Mouse (Mus musculus) embryonic facial prominence, embryonic 15.5 days (tissue): Measurements from ENCODE around the gene Rgcc. TPM values are rescaled to one million over a fixed set of nuclear protein-coding genes. Genes with fewer than 3 reads are reported as not detected.

Source experiments
- ATAC-seq: fragments of 200-750 bp; cut with Nextera tagmentation; 2 replicates; pipeline ENCODE4 v1.8.0; 2017; ENCODE audit warnings: low read depth, moderate TSS enrichment; ENCODE audit not compliant: insufficient number of reproducible peaks, low FRiP score, low TSS enrichment
- H3K27ac ChIP-seq: fragments of 300-500 bp; sonication (generic); replicated peaks from 2 replicates; pipeline ENCODE4 v1.5.1; 2015; ENCODE audit warnings: mild to moderate bottlenecking, inconsistent platforms
- H3K27me3 ChIP-seq: fragments of 300-500 bp; sonication (generic); 2 replicates; pipeline ENCODE4 v1.6.1; 2015; ENCODE audit warnings: inconsistent platforms
- H3K36me3 ChIP-seq: fragments of 300-500 bp; sonication (generic); 2 replicates; pipeline ENCODE4 v1.6.1; 2015; ENCODE audit warnings: mild to moderate bottlenecking, inconsistent platforms
- H3K4me1 ChIP-seq: fragments of 300-500 bp; sonication (generic); 2 replicates; pipeline ENCODE4 v1.6.1; 2015; ENCODE audit warnings: inconsistent platforms
- H3K4me2 ChIP-seq: fragments of 300-500 bp; sonication (generic); replicated peaks from 2 replicates; pipeline ENCODE4 v1.6.1; 2015; ENCODE audit warnings: mild to moderate bottlenecking, inconsistent platforms
- H3K4me3 ChIP-seq: fragments of 300-500 bp; sonication (generic); replicated peaks from 2 replicates; pipeline ENCODE4 v1.5.1; 2015; ENCODE audit warnings: mild to moderate bottlenecking, inconsistent platforms
- H3K9ac ChIP-seq: fragments of 300-500 bp; sonication (generic); 2 replicates; pipeline ENCODE4 v1.6.1; 2015; ENCODE audit warnings: inconsistent platforms
- H3K9me3 ChIP-seq: fragments of 300-500 bp; sonication (generic); replicated peaks from 2 replicates; pipeline ENCODE4 v1.6.1; 2016; ENCODE audit warnings: inconsistent platforms
- WGBS: fragments of 180-500 bp; shearing (Covaris S2); methylation state at CpG from one replicate; pipeline ENCODE4 v1.1.7; 2015; 5-methylcytosine and 5-hydroxymethylcytosine counted together
- polyA plus RNA-seq: library from polyadenylated mRNA; unstranded; fragments of >200 nt; fragmentation: Nextera tagmentation; extraction: Ambion mirVana; gene quantifications from 2 replicates; pipeline ENCODE4 v1.2.1, GENCODE M21; 2015

Gene Rgcc
- polyA plus RNA-seq, 1 experiment from 2014 or later, result 56.0 TPM

DNA sequence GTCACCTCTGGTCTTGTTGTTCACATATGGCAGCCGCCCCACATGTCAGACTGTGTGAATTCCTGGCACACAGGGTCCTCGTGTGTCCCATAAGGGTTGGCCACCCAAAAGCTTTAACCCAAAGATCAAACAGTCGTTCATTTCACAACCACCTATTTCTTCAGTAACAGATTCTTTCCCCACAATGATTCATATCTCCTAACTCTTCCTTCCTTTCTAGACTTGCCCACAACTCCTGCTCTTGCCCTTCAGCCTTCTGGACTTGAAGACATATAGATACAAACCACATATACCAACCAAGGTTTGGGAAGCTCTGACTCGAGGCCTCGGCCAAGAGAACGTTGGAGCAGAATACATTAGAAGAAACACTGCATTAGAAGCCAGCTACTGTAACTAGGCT lies 35.7 kb downstream of the Rgcc start:
- no peaks in the 10 kb centered on the region for H3K4me1 ChIP-seq
- no peaks in the 10 kb centered on the region for H3K36me3 ChIP-seq
- ATAC-seq, result no peak
- H3K4me2 ChIP-seq, result no peak overlapping the region
- WGBS, result 81% methylated on average over 6 of the region's 6 CpGs
- H3K27ac ChIP-seq, result no peak overlapping the region
- no peak overlapping the region for H3K4me3 ChIP-seq
- no peaks in the 10 kb centered on the region for H3K27me3 ChIP-seq
- H3K9ac ChIP-seq, result no peak overlapping the region
- H3K9me3 ChIP-seq, result no peaks in the 10 kb centered on the region

DNA sequence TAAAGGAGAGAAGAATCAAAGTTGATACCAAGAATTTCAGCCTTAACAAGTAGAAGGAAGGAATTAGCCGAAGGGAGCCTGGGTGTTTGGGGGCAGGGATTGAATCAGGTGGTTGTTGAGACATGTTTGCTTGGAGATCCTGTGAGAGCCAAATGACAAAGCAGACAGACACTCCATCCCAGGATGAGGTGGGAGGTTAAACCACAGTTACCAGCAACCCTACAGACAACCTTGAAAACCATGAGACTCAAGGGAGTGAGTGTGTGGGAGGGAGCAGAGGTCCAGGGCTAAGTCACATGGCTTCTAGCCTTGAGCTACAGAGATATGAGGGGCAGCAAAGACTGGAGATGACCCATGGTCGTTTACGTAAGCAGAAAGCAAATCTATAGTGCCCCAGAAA lies 38.1 kb downstream of the Rgcc start:
- no peak overlapping the region for H3K27ac ChIP-seq
- H3K27me3 ChIP-seq, result no peaks in the 10 kb centered on the region
- no peak overlapping the region for H3K4me2 ChIP-seq
- H3K4me1 ChIP-seq, result no peaks in the 10 kb centered on the region
- no peaks in the 10 kb centered on the region for H3K9me3 ChIP-seq
- ATAC-seq, result no peak
- H3K9ac ChIP-seq, result no peak overlapping the region
- H3K4me3 ChIP-seq, result no peak overlapping the region
- WGBS, result 69% methylated on average over 3 of the region's 3 CpGs
- no peaks in the 10 kb centered on the region for H3K36me3 ChIP-seq

DNA sequence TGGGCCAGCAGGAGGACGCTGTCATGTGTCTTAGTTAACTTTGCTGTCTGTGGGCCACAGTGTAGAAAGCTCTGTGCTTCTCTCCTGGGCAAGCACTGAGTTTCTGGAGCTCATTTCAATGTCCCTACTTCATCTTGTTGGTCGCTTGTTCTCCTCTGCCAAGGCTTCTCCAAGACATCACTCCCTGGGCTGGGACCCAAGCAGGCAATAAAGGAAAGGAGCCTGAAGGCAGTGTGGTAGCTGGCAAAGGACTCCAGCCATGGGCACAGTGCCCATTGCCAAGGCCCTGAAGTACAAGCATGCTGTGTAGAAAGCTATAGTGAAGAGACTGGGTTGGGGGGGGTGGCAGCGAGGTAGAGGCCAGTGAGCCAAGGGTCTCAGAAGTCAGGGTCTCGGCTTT lies 38.8 kb downstream of the Rgcc start:
- no peaks in the 10 kb centered on the region for H3K27me3 ChIP-seq
- ATAC-seq, result no peak
- no peak overlapping the region for H3K4me2 ChIP-seq
- 89% methylated on average over 4 of the region's 4 CpGs for WGBS
- H3K9me3 ChIP-seq, result no peaks in the 10 kb centered on the region
- H3K4me1 ChIP-seq, result no peaks in the 10 kb centered on the region
- H3K4me3 ChIP-seq, result no peak overlapping the region
- no peaks in the 10 kb centered on the region for H3K36me3 ChIP-seq
- H3K9ac ChIP-seq, result no peak overlapping the region
- no peak overlapping the region for H3K27ac ChIP-seq

DNA sequence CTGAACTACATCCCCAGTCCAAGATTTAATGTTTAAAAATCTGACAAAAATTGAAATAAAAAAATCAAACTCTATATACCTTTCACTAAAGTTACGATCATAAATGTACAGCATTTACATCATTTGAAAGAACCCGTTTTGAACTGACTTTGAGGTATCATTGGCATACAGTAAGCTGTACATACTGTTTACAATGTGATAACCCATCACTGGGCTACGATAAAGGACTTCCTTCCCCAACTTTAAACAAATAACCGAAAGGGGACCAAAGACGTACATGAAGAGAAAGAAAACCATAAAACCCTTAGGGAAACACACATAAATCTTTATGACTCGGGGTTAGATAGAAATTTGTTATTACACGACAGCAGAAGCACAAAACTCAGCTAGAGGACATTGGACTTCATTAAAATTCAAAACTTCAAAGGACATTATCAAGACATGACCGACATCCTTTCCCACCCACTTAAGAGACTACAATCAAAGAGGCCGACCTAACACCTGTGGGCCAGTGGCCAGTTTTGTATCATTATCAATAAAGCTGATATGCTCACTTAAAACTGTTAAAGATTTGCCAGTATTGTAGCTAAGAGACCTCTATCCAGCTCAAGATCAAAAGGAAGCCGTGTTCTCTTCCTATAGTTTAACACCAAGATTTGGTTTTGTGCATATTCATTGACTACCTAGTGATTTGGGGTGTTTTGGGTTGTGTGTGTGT lies 42.2 kb downstream of the Rgcc start:
- no peak for ATAC-seq
- H3K9me3 ChIP-seq, result no peaks in the 10 kb centered on the region
- no peak overlapping the region for H3K9ac ChIP-seq
- H3K4me2 ChIP-seq, result no peak overlapping the region
- no peaks in the 10 kb centered on the region for H3K36me3 ChIP-seq
- no peaks in the 10 kb centered on the region for H3K4me1 ChIP-seq
- no peaks in the 10 kb centered on the region for H3K27me3 ChIP-seq
- no peak overlapping the region for H3K4me3 ChIP-seq
- H3K27ac ChIP-seq, result no peak overlapping the region
- 84% methylated on average over 10 of the region's 10 CpGs for WGBS

DNA sequence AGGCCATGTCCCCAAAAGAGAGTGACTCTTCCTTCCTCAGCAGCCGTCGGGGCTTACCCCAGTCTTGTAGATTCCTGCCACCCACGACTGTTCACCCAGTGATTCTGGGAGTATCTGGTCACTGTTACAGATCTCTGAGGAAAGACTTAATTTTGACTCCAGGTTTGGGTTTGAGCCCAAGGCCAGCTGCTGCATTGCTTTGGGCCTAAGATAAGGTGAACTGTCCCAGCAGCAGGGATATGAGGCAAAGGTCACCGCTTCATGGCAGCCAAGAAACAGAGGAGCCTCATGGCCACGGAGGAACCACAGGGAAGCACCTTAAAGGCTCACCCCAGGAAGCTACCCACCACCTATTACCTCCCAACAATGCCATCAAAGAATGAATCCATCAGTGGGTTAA lies 44.8 kb downstream of the Rgcc start:
- Histone ChIP-seq H3K9me3 (no peaks in the 10 kb centered on the region), H3K27me3 (no peaks in the 10 kb centered on the region), H3K27ac (no peak overlapping the region), H3K36me3 (no peaks in the 10 kb centered on the region), H3K4me3 (no peak overlapping the region), H3K4me2 (no peak overlapping the region), H3K9ac (no peak overlapping the region), H3K4me1 (no peaks in the 10 kb centered on the region)
- no peak for ATAC-seq
- 88% methylated on average over 5 of the region's 5 CpGs for WGBS

DNA sequence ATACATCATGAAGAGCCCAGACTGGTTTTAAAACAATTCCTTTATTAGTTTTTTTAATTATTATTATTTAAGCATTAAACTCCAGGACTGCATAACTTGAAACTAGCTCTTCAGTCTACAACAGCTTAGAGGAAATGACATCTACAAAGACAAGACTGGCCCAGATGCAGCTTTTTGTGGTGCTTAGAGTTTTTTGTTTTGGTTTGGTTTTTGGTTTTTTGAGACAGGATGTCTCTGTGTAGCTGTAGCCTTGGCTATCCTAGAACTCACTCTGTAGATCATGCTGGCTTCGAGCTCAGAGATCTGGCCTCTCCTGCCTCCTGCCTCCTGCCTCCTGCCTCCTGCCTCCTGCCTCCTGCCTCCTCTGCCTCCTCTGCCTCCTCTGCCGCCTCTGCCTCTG lies 45.7 kb downstream of the Rgcc start:
- Histone ChIP-seq H3K27ac (no peak overlapping the region), H3K9me3 (no peaks in the 10 kb centered on the region), H3K4me3 (no peak overlapping the region), H3K9ac (no peak overlapping the region), H3K4me1 (no peaks in the 10 kb centered on the region), H3K36me3 (no peaks in the 10 kb centered on the region), H3K4me2 (no peak overlapping the region), H3K27me3 (no peaks in the 10 kb centered on the region)
- 89% methylated on average over 2 of the region's 2 CpGs for WGBS
- ATAC-seq, result no peak

DNA sequence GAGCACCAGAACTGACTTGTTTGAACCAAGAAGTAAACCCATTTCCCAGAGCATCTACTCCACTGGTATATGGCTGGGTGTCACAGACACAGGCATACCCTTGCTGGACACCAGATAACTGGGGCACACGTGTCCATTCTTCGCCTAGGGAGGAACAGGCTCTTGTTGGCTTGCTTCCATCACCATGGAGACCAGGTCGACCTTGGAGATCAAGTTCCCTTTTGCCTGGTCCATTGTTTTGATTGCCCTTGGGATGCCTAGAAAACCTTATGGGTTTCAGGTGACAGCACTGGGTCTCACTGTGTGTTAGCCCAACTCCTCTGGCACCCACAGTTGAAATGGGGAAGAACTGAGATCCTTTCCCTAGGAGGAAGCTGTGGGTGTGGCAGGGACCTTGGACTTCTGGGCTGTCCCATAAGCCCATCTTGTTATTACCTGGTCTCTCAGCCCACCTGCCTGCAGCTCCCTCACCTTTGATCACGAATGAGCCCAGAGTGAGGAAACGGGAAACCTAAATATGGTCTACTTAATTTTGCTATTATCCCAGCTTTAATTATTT lies 49.6 kb downstream of the Rgcc start:
- H3K4me2 ChIP-seq, result no peak overlapping the region
- H3K4me3 ChIP-seq, result no peak overlapping the region
- H3K27ac ChIP-seq, result no peak overlapping the region
- no peak for ATAC-seq
- 66% methylated on average over 5 of the region's 5 CpGs for WGBS
- H3K9ac ChIP-seq, result no peak overlapping the region
- no peaks in the 10 kb centered on the region for H3K27me3 ChIP-seq
- no peaks in the 10 kb centered on the region for H3K9me3 ChIP-seq
- peaks cover 5% of the 10 kb centered on the region; the same call in 1 of the 2 replicates for H3K4me1 ChIP-seq
- no peaks in the 10 kb centered on the region for H3K36me3 ChIP-seq

DNA sequence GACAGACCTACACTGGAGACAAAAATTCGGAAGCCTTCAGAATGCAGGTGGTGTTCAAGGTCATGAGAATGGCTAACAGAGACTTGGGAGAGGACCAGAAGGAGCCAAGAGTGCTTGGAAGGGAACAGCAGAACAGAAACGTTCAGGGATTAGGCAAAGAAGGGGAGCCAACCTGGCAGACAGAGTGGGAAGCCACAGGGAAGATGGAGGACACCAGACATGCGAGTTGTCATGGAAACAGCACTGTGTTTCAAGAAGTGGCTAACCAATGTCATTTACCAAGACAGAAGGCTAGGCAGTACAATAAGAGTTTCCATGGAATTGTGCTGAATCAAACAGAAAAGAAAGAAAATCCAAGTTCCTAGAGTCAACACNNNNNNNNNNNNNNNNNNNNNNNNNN lies 56.9 kb downstream of the Rgcc start:
- Histone ChIP-seq H3K9me3 (no peaks in the 10 kb centered on the region), H3K9ac (no peak overlapping the region), H3K4me1 (peaks cover 5% of the 10 kb centered on the region; the same call in 1 of the 2 replicates), H3K4me2 (no peak overlapping the region), H3K27me3 (no peaks in the 10 kb centered on the region), H3K27ac (no peak overlapping the region), H3K4me3 (no peak overlapping the region), H3K36me3 (no peaks in the 10 kb centered on the region)
- ATAC-seq, result no peak
- 61% methylated on average over 3 of the region's 3 CpGs for WGBS

DNA sequence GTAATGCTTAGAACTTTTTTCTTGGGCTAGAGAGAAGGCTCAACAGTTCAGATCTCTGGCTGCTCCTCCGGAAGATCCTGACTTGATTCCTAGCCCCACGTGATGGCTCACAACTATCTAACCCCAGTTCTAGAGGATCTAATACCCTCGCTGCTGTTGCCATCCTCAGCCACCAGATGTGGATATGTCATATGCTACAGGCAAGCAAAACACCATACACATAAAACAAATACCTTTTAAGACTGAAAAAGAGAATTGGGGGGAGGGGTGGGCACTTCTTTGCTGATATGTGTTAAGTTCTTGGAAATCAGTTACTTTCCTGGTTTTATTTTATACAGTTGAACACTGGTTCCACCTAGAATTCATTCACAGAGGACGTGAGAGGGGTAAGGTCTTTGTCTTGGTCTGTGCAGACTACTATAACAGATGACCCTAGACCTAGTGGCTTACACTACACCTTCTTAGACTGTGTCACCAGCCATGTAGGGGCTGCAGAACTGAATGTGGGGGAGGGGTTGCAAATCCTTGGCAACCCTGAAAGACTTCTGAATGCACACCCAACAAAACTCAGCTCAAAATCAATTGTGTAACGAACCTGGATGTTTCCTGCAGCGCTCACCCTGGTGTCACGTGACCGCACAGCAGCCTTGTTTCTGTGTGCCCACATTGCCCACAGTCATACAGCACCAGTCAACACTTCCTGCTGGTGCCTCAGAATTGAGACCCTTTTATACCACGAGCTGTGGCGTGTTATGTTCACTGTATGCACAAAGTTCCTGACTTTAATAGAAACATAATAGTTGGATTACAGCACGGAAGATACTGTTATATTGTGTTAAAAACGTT lies 58.2 kb downstream of the Rgcc start:
- H3K36me3 ChIP-seq, result no peaks in the 10 kb centered on the region
- H3K9ac ChIP-seq, result no peak overlapping the region
- no peak overlapping the region for H3K4me3 ChIP-seq
- no peak overlapping the region for H3K27ac ChIP-seq
- H3K9me3 ChIP-seq, result no peaks in the 10 kb centered on the region
- no peak overlapping the region for H3K4me2 ChIP-seq
- WGBS, result 78% methylated on average over 12 of the region's 12 CpGs
- H3K27me3 ChIP-seq, result no peaks in the 10 kb centered on the region
- H3K4me1 ChIP-seq, result 0 out of 2 replicates have a peak, but pooled peaks cover 2% of the 10 kb centered on the region
- ATAC-seq, result no peak

DNA sequence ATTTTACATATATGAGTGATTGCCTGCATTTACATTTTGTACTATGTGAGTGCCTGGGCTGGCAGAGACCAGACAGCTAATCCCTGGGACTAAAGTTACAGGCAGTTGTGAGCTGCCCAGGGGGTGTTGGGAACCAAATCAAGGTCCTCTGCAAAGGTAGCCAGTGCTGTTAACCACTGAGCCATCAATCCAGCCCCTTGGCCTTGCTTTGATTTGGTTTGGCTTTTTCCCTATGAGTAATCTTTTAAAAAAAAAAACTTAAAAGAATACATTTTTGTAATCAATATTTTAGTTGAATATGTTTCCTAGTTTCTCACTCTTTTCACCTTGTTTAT lies 59.1 kb downstream of the Rgcc start:
- H3K4me2 ChIP-seq, result no peak overlapping the region
- no peaks in the 10 kb centered on the region for H3K4me1 ChIP-seq
- no peaks in the 10 kb centered on the region for H3K36me3 ChIP-seq
- no peak overlapping the region for H3K4me3 ChIP-seq
- no peak overlapping the region for H3K9ac ChIP-seq
- ATAC-seq, result no peak
- no peaks in the 10 kb centered on the region for H3K27me3 ChIP-seq
- H3K9me3 ChIP-seq, result no peaks in the 10 kb centered on the region
- H3K27ac ChIP-seq, result no peak overlapping the region

DNA sequence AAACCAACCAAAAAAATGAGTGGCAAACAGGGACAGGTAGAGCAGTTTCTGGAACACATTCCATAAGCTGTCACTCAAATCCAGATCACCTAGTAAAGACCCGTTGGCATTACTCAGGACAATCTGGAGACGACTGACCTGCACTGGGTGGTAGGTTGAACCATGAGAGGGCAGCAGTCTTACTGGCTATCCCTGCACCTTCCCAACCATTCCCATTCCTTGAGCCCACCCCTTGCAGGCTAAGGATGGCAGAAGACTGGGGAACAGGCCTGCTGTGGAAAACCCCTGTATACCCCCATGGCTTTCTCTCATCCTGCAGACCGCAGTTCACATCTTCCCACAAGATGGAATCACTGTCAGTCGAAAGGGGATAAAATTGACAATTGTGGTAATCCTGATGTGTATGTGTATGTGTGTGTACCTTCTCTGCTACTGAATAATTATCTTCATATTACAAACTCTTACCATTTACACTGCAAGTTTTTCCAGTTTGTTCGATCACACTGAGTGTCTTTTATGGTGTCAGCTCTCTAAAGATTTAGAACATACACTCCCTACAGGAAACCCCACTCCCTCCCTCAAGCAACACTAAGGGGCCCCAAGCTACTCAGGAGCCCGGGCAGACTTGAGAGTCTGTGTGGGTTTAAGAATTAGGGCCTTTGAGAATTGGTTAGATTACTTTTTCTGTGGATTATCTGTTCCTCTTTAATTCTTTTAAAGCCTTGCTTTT lies 59.6 kb downstream of the Rgcc start:
- Histone ChIP-seq H3K27ac (no peak overlapping the region), H3K9ac (no peak overlapping the region)

More for the DNA sequence above, 59.6 kb downstream of the Rgcc start:
- 57% methylated on average over 6 of the region's 6 CpGs for whole genome bisulfite sequencing
- H3K36me3 ChIP-seq, result no peaks in the 10 kb centered on the region
- H3K9me3 ChIP-seq, result no peaks in the 10 kb centered on the region
- no peak overlapping the region for H3K4me3 ChIP-seq
- ATAC-seq, result no peak
- H3K27me3 ChIP-seq, result no peaks in the 10 kb centered on the region
- no peak overlapping the region for H3K4me2 ChIP-seq
- no peaks in the 10 kb centered on the region for H3K4me1 ChIP-seq
